Mouse (Mus musculus) kidney, adult 2 months (tissue): Measurements from ENCODE around the gene Lxn.

ENCODE experiments used
- CTCF ChIP-seq: fragments of 200-500 bp; conservative IDR thresholded peaks from 2 replicates; pipeline ENCODE4 v1.5.1; 2011; ENCODE audit warnings: low read depth, mild to moderate bottlenecking, control low read depth, low read length, moderate library complexity, mixed read lengths; ENCODE audit not compliant: insufficient read depth, insufficient read length
- POLR2A ChIP-seq: fragments of 200-500 bp; IDR thresholded peaks from one replicate; pipeline ENCODE4 v1.6.1; 2011; ENCODE audit warnings: low read depth, low read length, control low read depth

- no peak for TF ChIP-seq CTCF
- TF ChIP-seq POLR2A = no peak
Observed at GRCm38 (mm10) chr3:67462578-67462977, 1.1 kb downstream of the Lxn start.
